Mouse (Mus musculus) Muller cell, postnatal 12 days (primary cell): ENCODE measurements around the gene Ppp2r5c.

Experiments used
- DNase-seq: peaks from one replicate; pipeline ENCODE4 v3.0.0-alpha.2; 2015; ENCODE audit errors: inconsistent ontology term

The Ppp2r5c gene

DNA sequence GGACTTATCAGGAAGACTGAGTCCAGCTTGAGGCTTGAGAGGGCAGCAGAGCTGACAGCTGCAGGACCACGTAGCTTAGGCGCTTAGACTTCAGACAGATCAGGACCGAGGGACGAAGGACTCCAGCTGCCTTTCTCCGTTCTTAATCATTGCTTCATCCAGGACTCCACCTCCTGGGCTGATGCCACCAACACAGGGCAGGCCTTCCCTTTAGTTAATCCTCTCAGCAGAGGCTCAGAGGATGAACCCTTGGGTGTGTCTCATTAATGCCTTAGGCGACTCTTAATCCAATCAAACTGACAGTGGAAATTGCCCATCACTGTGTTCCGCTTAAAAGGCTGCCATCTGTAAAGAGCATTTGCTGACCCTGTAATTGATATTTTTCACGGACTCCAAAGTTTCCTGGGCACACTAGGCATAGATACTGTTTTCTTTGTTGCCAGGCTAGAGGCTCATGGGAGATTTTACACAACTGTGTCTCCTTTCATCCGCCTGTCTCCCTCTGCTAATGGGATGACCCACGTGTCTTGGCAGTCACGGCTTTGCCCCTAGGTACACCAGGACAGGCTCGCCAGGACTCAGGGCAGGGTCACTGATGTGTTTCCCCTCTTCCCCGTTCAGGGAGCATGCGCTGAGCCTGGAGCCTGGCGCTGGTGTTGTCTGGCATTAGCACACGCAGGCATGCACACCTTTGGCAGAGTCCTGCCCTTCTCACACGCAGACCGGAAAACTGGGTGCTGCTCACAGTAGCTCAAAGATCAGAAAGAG, 110.1 kb downstream of the Ppp2r5c start:
- DNase-seq = peak; percentile 21

GRCm38 (mm10) chr12:110558175-110558574, 111.3 kb downstream of the Ppp2r5c start:
- no peak for DNase-seq

GRCm38 (mm10) chr12:110563383-110563782, 116.5 kb downstream of the Ppp2r5c start:
- no peak for DNase-seq

- DNase-seq = no peak
Measured at GRCm38 (mm10) chr12:110564848-110565247, 117.9 kb downstream of the Ppp2r5c start.

DNA sequence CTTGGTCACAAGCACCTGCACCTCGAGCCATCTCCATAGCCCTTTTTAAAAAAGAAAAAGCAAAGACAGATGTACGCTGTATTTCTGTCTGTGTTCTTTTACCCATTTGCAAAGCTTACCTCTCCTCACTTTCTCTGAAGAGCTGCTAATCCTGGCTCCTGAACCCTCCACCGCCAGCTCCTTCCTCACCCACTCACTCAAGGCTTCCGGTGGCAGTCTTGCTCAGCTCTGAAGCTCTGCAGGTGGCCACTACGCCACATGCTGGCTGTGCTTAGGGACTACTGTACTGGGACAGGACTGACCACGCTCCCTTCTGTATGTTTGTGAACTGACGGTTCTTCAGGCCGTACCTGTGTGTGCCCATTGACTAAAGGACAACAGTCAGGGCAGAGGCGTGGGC, 119.4 kb downstream of the Ppp2r5c start:
- DNase-seq = no peak

DNA sequence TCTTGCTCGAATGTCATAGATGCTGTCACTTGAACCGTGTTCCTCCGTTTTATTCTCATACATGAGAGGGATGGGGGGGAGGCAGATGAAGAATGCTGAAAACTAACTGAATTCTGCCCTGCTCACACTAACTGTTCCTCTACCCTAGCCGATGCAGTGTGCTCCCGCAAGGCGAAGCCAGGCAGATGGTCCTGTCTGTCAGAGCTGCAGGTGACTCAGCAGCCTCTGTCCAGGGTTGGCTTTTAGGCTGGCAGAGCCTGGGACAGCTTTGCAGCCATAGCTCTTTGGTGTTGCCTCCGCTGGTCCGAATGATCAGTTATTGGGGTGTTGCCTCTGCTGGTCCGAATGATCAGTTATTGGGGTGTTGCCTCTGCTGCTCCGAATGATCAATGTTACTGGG, 124.1 kb downstream of the Ppp2r5c start:
- DNase-seq = no peak

GRCm38 (mm10) chr12:110572351-110572750, 125.4 kb downstream of the Ppp2r5c start:
- DNase-seq = no peak

DNA sequence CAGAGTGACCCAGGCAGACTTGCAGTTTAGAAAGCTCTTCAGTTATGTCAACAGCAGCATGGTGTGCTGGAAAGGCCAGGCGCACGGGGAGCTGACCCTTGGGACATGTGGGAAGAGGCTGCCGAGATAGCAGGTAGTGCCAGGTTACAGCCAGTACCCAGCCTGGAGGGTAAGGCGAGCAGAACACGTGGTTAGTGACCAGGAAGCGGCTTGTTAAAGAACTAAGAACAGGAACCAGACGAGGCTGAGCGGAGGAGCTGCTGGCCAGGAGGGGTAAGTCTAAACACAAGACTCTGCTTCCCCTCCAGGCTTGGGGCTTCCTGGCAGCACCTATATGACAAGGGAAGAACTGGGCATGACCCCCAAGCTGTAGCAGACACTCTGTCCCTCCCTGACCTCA, 126.7 kb downstream of the Ppp2r5c start:
- DNase-seq = no peak

DNA sequence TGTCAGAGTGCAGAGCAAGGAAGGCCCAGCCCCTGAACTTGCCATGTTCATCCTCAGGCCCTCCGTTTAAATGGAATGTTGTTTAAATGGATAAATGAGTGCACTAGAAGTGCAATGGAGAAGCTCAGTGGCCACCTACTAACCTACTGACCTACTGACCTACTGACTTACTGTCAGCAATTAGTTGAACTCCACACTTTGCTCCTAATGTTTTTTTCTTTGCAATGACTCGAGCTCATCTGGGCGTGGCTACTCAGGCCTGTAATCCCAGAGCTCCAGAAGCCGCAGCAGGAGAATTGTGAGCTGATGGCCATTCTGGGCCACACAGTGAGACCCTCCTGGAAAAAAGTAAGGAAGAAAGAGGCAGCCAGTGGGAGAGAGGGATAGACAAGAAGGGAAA, 129.0 kb downstream of the Ppp2r5c start:
- no peak for DNase-seq

DNA sequence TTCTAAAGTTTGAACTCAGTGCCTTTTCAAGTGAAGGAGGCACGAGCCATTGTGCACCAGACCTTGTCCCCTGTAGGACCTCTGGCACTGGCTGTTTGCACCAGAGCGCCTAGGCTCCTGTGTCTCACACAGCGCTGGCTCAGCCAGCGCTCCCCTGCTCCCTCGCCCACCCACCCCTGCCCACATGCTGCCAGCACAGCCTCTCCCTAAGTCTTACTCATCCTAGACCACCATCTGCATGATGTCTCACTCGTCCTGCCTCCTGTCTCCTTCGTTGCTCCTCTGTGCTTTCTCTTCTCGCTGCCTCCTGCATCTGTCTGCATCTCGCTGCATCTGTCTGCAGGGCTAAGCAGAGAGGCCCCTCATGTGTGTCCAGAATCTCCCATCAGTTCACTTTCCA, 131.4 kb downstream of the Ppp2r5c start:
- no peak for DNase-seq

GRCm38 (mm10) chr12:110588622-110589021, 141.7 kb downstream of the Ppp2r5c start:
- no peak for DNase-seq

- no peak for DNase-seq
Measured at GRCm38 (mm10) chr12:110590804-110591259, 143.9 kb downstream of the Ppp2r5c start.

DNA sequence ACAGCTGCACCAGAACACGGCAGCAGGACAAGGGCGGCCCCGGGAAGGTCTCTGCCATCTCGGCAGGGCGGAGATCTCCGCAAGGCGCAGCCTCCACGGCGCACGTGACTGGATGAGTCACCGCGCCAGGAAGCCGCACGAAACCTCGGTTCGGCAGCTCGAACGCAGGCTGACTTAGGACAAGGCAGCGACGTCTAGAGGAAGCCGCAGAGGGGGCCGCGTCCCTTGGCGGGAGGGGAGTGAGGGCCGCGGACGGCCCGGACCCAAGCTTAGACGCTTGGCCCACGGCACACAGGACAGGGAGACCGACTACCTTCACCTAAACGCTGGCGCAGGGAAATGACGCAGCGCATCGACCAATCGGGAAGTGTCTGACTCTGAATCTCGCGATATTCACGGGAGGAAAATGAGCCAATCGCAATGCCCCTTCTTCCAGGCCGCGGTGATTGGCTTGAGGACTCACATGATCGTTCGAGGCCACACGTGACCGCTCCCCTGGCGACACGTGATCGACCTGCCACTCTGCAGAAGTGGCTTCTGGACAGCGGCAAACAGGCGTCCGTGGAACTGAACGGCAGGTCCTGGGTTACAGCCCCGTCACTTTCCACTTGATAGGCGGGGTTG, 144.5 kb downstream of the Ppp2r5c start:
- DNase-seq = peak; percentile 98

DNA sequence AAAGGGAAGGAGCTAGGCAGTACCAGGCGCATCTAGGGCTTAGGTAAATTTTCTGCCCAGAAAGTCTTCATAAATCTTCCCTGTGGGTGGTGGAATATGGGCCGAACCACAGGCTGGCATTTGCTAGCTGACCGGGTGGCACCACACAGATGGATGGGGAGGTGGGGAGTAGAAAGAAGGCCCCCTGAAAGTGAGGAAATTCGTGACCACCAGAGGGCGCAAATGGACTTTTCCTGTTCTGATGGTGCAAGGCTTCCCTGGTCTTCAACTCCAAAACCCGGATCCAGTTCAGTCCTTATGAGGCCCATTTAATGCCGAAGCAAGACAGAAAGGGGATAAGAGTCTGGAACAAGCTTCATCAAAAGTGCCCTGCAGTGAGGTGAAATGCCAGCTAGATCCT, 151.6 kb downstream of the Ppp2r5c start:
- DNase-seq = peak; percentile 63

GRCm38 (mm10) chr12:110599791-110600190, 152.9 kb downstream of the Ppp2r5c start:
- peak; percentile 55 for DNase-seq

- DNase-seq = no peak
Measured at GRCm38 (mm10) chr12:110600225-110600991, 153.5 kb downstream of the Ppp2r5c start.

DNA sequence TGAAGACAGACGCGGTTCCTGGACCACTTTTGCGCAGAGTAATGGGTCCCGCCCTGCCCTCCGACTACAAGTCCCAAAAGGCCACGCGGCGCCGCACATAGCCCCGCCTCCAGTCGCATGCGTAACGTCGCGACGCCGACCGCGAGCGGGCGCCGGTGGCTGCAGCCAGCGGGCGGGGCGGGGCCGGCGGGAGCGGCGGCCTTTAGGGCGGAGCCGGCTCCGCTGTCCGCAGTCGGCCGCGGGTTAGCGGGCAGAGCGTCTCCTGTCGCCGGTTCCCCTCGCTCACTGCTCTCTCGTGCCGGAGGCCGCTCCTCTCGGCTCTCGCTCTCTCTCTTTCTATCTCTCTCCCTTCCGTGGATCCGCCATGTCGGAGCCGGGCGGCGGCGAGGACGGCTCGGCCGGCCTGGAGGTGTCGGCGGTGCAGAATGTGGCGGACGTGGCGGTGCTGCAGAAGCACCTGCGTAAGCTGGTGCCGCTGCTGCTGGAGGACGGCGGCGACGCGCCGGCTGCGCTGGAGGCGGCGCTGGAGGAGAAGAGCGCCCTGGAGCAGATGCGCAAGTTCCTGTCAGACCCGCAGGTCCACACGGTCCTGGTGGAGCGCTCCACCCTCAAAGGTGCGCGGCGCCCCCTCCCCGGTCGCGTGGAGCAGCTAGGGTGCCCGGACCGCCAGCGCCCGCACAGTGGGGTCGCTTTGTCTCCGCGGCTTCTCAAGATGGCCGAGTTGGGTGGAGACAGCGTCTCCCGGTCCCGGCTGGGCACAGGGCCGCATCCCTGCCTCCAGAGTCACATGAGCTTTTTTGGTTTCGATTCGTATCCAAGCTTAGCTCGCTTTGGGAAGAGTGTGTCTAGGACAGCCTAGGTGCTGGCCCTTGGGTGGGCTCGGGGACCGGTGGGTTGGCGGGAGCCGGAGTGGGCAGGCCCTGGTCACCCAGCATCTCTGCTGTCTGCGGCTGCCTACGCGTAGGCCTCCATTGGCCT, 154.6 kb downstream of the Ppp2r5c start, which contains the start of gene Dync1h1:
Gene Dync1h1, plus strand, starts transcription at position 212 of the 978 bp plus-strand sequence.
- peak; percentile 94 for DNase-seq

DNA sequence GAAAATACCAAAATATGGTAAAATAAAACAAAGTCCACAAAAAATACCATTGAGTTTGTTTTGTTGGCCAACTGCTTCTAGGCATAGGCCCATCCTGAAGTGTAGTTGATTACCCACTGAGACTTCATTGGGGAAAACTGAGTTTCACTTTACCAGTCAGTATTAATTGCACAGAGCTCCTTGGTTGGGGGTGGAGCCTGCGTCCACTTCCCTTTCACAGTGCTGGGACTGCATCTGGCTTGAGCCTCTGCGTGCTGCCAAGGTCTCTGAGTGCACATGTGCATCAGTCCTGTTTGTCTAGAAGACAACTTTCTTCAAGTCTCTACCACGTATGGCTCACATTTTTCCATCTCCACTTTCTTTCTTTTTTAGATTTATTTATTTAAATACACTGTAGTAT, 159.2 kb downstream of the Ppp2r5c start:
- no peak for DNase-seq

GRCm38 (mm10) chr12:110606676-110607075, 159.8 kb downstream of the Ppp2r5c start:
- no peak for DNase-seq

DNA sequence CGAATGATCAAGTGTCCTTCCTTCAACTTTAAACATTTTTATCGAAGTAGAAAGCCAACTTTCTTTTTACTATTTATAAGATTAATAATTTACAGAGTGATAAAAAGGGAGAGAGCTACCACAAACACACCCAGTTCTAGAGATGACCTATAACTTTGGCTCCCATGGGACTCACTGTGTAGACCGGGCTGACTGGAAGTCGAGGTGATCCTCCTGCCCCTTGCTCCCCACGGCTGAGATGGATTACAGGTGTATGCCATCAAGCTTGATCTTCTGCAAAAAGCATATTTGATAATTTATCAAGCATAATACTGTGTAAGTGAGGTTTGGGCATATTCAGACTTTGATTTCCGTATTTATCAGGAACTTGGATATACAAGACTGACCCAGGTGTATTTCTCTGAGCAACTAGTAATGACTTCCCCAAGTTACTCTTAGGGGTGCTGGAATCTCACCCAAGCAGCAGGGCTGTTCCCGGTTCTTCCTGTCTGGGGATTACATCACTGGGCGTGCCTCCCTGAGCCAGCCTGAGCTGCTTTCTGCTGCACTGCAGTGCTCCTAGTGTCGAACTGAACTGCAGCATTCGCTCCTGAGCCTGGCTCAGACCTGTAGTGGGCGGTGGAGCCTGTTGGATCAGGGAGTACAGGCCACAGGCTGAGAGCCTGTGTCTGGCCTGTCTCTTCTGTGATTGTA, 161.7 kb downstream of the Ppp2r5c start:
- DNase-seq = peak; percentile 48

GRCm38 (mm10) chr12:110609153-110609497, 162.2 kb downstream of the Ppp2r5c start:
- DNase-seq = no peak
